8 mouse cellular contexts compared by ENCODE assay signal in genomic region chr2:57123991-57124840, GRCm38 (mm10). TPM values are rescaled to one million over a fixed set of nuclear protein-coding genes. Genes with fewer than 3 reads are reported as not detected.
DNase-seq lines count a peak whose midpoint lies in the region; ATAC-seq and TF ChIP-seq lines count a peak whose summit lies in the region.

Gene Nr4a2, minus strand, starts transcription at chr2:57124003.

- peak; percentile 70 for DNase-seq in CH12.LX (ENCODE audit: extremely low read depth)
- peak; percentile 84 for DNase-seq in brain, adult 2 months (ENCODE audit: low read depth, low spot score)
- peak; percentile 84 to 92 for DNase-seq in kidney, postnatal 25 days
- peak; percentile 85 to 91 for DNase-seq in lung, adult 18-20 months
- peak; percentile 27 for DNase-seq in thymus, postnatal 14 days

- H3K27me3 ChIP-seq in CH12.LX (replicated peaks): no peaks in the 10 kb centered on the region
- H3K27me3 ChIP-seq in heart, embryonic 16.5 days (ENCODE audit: control insufficient read depth, insufficient read depth, low read length): no peaks in the 10 kb centered on the region
- peaks cover 8% of the 10 kb centered on the region for H3K27me3 ChIP-seq in neural tube, embryonic 14.5 days (ENCODE audit: control insufficient read depth, insufficient read depth, low read length)

- ATAC-seq in erythroid progenitor cell, adult 5-6 weeks (replicated peaks; ENCODE audit: low FRiP score, poor library complexity, severe bottlenecking): peak; percentile 72
- ATAC-seq in heart, embryonic 16.5 days (replicated peaks; ENCODE audit: extremely low read depth, insufficient read depth, low FRiP score): peak; percentile 97
- peak; percentile 91 for ATAC-seq in neural tube, embryonic 14.5 days (ENCODE audit: low read depth)

- H3K36me3 ChIP-seq in CH12.LX (replicated peaks in 1 of 2; ENCODE audit: control insufficient read depth in 1 of 2, insufficient read depth in 1 of 2, low read length in 1 of 2): peaks cover 0 to 5% of the 10 kb centered on the region in 2 experiments
- H3K36me3 ChIP-seq in heart, embryonic 16.5 days (ENCODE audit: control insufficient read depth, insufficient read depth): no peaks in the 10 kb centered on the region
- H3K36me3 ChIP-seq in neural tube, embryonic 14.5 days (ENCODE audit: control insufficient read depth, insufficient read depth, low read length): no peaks in the 10 kb centered on the region

- 8% methylated on average over 53 of the region's 69 CpGs for WGBS in heart, embryonic 16.5 days
- WGBS in neural tube, embryonic 14.5 days: 9% methylated on average over 55 of the region's 69 CpGs

- peak within 1 kb of the TSS; percentile 51 for H3K27ac ChIP-seq in CH12.LX (ENCODE audit: insufficient read depth, low read depth)
- peak within 1 kb of the TSS; percentile 96 for H3K27ac ChIP-seq in heart, embryonic 16.5 days (ENCODE audit: low read length)
- peak within 1 kb of the TSS; percentile 6; the same call in 1 of the 2 replicates for H3K27ac ChIP-seq in neural tube, embryonic 14.5 days (ENCODE audit: low read depth, low read length)

- no peak for TF ChIP-seq CTCF in CH12.LX (conservative IDR thresholded peaks at IDR 0.05 in 1 of 2, IDR thresholded peaks at IDR 0.05 in 1 of 2; ENCODE audit: low read depth in 2 of 2, low read length in 2 of 2)

- dilution Hi-C loops in CH12.LX (cut with MboI; ENCODE audit: extremely low pct_ligation_motif_present, extremely low pct_unique_long_range_greater_than_20kb, low sequenced_read_pairs): no loop called here

- TF ChIP-seq RAD21 in CH12.LX (IDR thresholded peaks at IDR 0.05; ENCODE audit: low read depth, low read length): no peak

- H3K4me3 ChIP-seq in CH12.LX (replicated peaks in 1 of 3; ENCODE audit: low read depth in 2 of 3, low read length in 2 of 3, poor library complexity in 1 of 3): peak within 1 kb of the TSS; percentile 62 to 94 (median 80)
- H3K4me3 ChIP-seq in heart, embryonic 16.5 days (ENCODE audit: low read length): peak within 1 kb of the TSS; percentile 97
- H3K4me3 ChIP-seq in neural tube, embryonic 14.5 days (ENCODE audit: low read depth, low read length): peak within 1 kb of the TSS; percentile 71

- peak; percentile 61; the same call in 1 of the 2 replicates for TF ChIP-seq POLR2A in CH12.LX (IDR thresholded peaks at IDR 0.05; ENCODE audit: low read depth, low read length)

- in situ Hi-C loops in CH12.LX (cut with MboI; ENCODE audit: low pct_ligation_motif_present, low pct_unique_long_range_greater_than_20kb, low sequenced_read_pairs): loop anchor here (25.0 kb wide), 1 partner anchor 238 kb away; no protein-coding TSS in a partner anchor

- no peaks in the 10 kb centered on the region for H3K9me3 ChIP-seq in CH12.LX (replicated peaks; ENCODE audit: low read length)
- H3K9me3 ChIP-seq in heart, embryonic 16.5 days (replicated peaks; ENCODE audit: control insufficient read depth, low read length): no peaks in the 10 kb centered on the region
- H3K9me3 ChIP-seq in neural tube, embryonic 14.5 days (ENCODE audit: control insufficient read depth, low read length): no peaks in the 10 kb centered on the region

- peaks cover 0 to 25% of the 10 kb centered on the region in 2 experiments; a peak in 2 of 4 replicates for H3K4me1 ChIP-seq in CH12.LX (ENCODE audit: control insufficient read depth in 1 of 2, insufficient read depth in 2 of 2)
- peaks cover 5% of the 10 kb centered on the region for H3K4me1 ChIP-seq in heart, embryonic 16.5 days (ENCODE audit: control insufficient read depth, insufficient read depth, low read length)
- no peaks in the 10 kb centered on the region; the same call in 1 of the 2 replicates for H3K4me1 ChIP-seq in neural tube, embryonic 14.5 days (ENCODE audit: control insufficient read depth, insufficient read depth, low read length)

- H3K9ac ChIP-seq in CH12.LX (ENCODE audit: insufficient read depth, low read depth): peak within 1 kb of the TSS; percentile 97
- H3K9ac ChIP-seq in heart, embryonic 16.5 days (ENCODE audit: low read length): peak within 1 kb of the TSS; percentile 98
- peak within 1 kb of the TSS; percentile 80 for H3K9ac ChIP-seq in neural tube, embryonic 14.5 days (replicated peaks; ENCODE audit: low read depth, low read length)

- peaks cover 12% of the 10 kb centered on the region for H3K79me2 ChIP-seq in CH12.LX (replicated peaks; ENCODE audit: control insufficient read depth, extremely low read depth, insufficient read depth, poor library complexity, severe bottlenecking)

- peak; percentile 44; the same call in 1 of the 2 replicates for TF ChIP-seq EP300 in CH12.LX (IDR thresholded peaks at IDR 0.05; ENCODE audit: low read length)

- H3K4me2 ChIP-seq in CH12.LX (ENCODE audit: insufficient read depth, low read depth, poor library complexity, severe bottlenecking): peak within 1 kb of the TSS; percentile 39
- H3K4me2 ChIP-seq in heart, embryonic 16.5 days (ENCODE audit: low read depth, low read length): peak within 1 kb of the TSS; percentile 78
- H3K4me2 ChIP-seq in neural tube, embryonic 14.5 days (ENCODE audit: low read depth, low read length): peak within 1 kb of the TSS; percentile 99

TF ChIP-seq in CH12.LX, 34 proteins besides CTCF, POLR2A, EP300 and RAD21:
- TF ChIP-seq KAT2A (IDR thresholded peaks at IDR 0.05; ENCODE audit: insufficient replicate concordance, low read length) (0 out of 2 replicates have a peak, but pooled peaks have one; percentile 13), JUN (IDR thresholded peaks at IDR 0.05; ENCODE audit: insufficient read depth, low read depth, low read length) (no peak), CHD2 (IDR thresholded peaks at IDR 0.05; ENCODE audit: low read length) (no peak), PAX5 (IDR thresholded peaks at IDR 0.05; ENCODE audit: low read length) (no peak), UBTF (IDR thresholded peaks at IDR 0.05; ENCODE audit: low read depth, low read length) (peak; percentile 58; the same call in 1 of the 2 replicates), E2F4 (IDR thresholded peaks at IDR 0.05; ENCODE audit: insufficient replicate concordance, low read depth, low read length) (0 out of 2 replicates have a peak, but pooled peaks have one; percentile 36), USF1 (IDR thresholded peaks at IDR 0.05; ENCODE audit: low read depth, low read length) (no peak), MEF2A (IDR thresholded peaks at IDR 0.05; ENCODE audit: borderline replicate concordance, low read depth, low read length) (peak; percentile 97), MXI1 (IDR thresholded peaks at IDR 0.05; ENCODE audit: low read depth, low read length) (peak; percentile 38; the same call in 1 of the 2 replicates), ZMIZ1 (IDR thresholded peaks at IDR 0.05; ENCODE audit: low read depth, low read length) (peak; percentile 54; the same call in 1 of the 2 replicates), TBP (conservative IDR thresholded peaks at IDR 0.05; ENCODE audit: low read depth, low read length) (no peak), MAFK (IDR thresholded peaks at IDR 0.05; ENCODE audit: insufficient replicate concordance, low read length) (no peak), MAX (IDR thresholded peaks at IDR 0.05; ENCODE audit: low read length) (peak; percentile 37; the same call in 1 of the 2 replicates), CHD1 (IDR thresholded peaks at IDR 0.05; ENCODE audit: low read depth, low read length) (no peak), MAZ (IDR thresholded peaks at IDR 0.05; ENCODE audit: low read depth, low read length) (peak; percentile 75; the same call in 1 of the 2 replicates), ELF1 (IDR thresholded peaks at IDR 0.05; ENCODE audit: low read depth, low read length) (peak; percentile 52), RCOR1 (conservative IDR thresholded peaks at IDR 0.05; ENCODE audit: low read depth, low read length) (0 out of 2 replicates have a peak, but pooled peaks have one; percentile 30), ZC3H11A (IDR thresholded peaks at IDR 0.05; ENCODE audit: low read depth, low read length) (no peak), POLR2AphosphoS2 (IDR thresholded peaks at IDR 0.05; ENCODE audit: low read depth, low read length) (no peak), JUND (conservative IDR thresholded peaks at IDR 0.05; ENCODE audit: low read depth, low read length) (no peak), ETS1 (conservative IDR thresholded peaks at IDR 0.05; ENCODE audit: low read depth, low read length) (peak; percentile 52; the same call in 1 of the 2 replicates), NRF1 (IDR thresholded peaks at IDR 0.05; ENCODE audit: low read depth, low read length) (0 out of 2 replicates have a peak, but pooled peaks have one; percentile 33), GABPA (IDR thresholded peaks at IDR 0.05; ENCODE audit: insufficient replicate concordance, low read depth, low read length) (no peak), USF2 (conservative IDR thresholded peaks at IDR 0.05; ENCODE audit: low read depth, low read length) (no peak), ZNF384 (IDR thresholded peaks at IDR 0.05; ENCODE audit: low read depth, low read length) (no peak), NELFE (IDR thresholded peaks at IDR 0.05; ENCODE audit: low read depth, low read length) (peak; percentile 58), IRF4 (IDR thresholded peaks at IDR 0.05; ENCODE audit: low read depth, low read length) (peak; percentile 67), BHLHE40 (IDR thresholded peaks at IDR 0.05; ENCODE audit: low read depth, low read length) (peak; percentile 83), MYC (IDR thresholded peaks at IDR 0.05; ENCODE audit: low read depth, low read length) (no peak), ZKSCAN1 (IDR thresholded peaks at IDR 0.05; ENCODE audit: borderline replicate concordance, low read depth, low read length) (no peak), SMC3 (IDR thresholded peaks at IDR 0.05; ENCODE audit: low read depth, low read length) (no peak), TCF12 (IDR thresholded peaks at IDR 0.05; ENCODE audit: low read depth, low read length) (peak; percentile 81), SIN3A (IDR thresholded peaks at IDR 0.05; ENCODE audit: low read length) (peak; percentile 70; the same call in 1 of the 2 replicates), HCFC1 (IDR thresholded peaks at IDR 0.05; ENCODE audit: low read depth, low read length) (peak; percentile 10; the same call in 1 of the 2 replicates)

RNA-seq across cellular contexts. Expression of gene Nr4a2, which starts in this region (rescaled TPM):
- total RNA-seq in CH12.LX (2012; rRNA removed): 1.2 and 1.8 TPM in 2 replicates
- total RNA-seq in CH12.LX (2014; rRNA removed): 0.74 and 0.82 TPM in 2 replicates
- 1.2 and 2.3 TPM in 2 replicates for polyA plus RNA-seq in CH12.LX (2012; ENCODE audit: insufficient read length, low read depth)
- total RNA-seq in erythroid progenitor cell, adult 5-6 weeks (2015; ENCODE audit: low replicate concordance): 0.72 TPM in 1 of 2 replicates, not detected in the other
- total RNA-seq in erythroid progenitor cell, adult 5-6 weeks (2017; ENCODE audit: low replicate concordance): 0.13 and 0.68 TPM in 2 replicates
- polyA plus RNA-seq in heart, embryonic 16.5 days (2015; fragmentation: Nextera tagmentation; extraction: Ambion mirVana): 2.1 and 2.2 TPM in 2 replicates
- 24.7 and 25.6 TPM in 2 replicates for polyA plus RNA-seq in neural tube, embryonic 14.5 days (2014; fragmentation: Nextera tagmentation; extraction: Ambion mirVana)

Comparison
In these comparisons a context has a peak if more than half of its experiments do, and no peak if none do; other contexts are left out.
1. Peak in every context shown above with its lines: DNase-seq, ATAC-seq, H3K4me3 ChIP-seq and H3K27ac ChIP-seq.
2. Peak in ATAC-seq in erythroid progenitor cell, adult 5-6 weeks; RNA of the gene not detected or under 1 TPM.
3. DNase-seq: peak in every context shown above with its lines; median percentile 88 in kidney, postnatal 25 days; 88 in lung, adult 18-20 months; 84 in brain, adult 2 months; 70 in CH12.LX; 27 in thymus, postnatal 14 days.
4. H3K27ac ChIP-seq: peak in every context shown above with its lines; median percentile 96 in heart, embryonic 16.5 days; 51 in CH12.LX; 6 in neural tube, embryonic 14.5 days.
5. H3K4me2 ChIP-seq: peak in every context shown above with its lines; median percentile 99 in neural tube, embryonic 14.5 days; 78 in heart, embryonic 16.5 days; 39 in CH12.LX.